Mouse (Mus musculus) embryonic fibroblast, embryonic 13.5 days (primary cell): ENCODE measurements at regions not wholly inside any gene's neighbourhood (a gene's known extent, or its start where the extent isn't known, plus 50 kb on each side); places are given as distances from the start of the nearest gene placed in this dataset.

Experiments used
- CTCF ChIP-seq: IDR thresholded peaks from 2 replicates; pipeline ENCODE4 v1.5.1; 2011; ENCODE audit warnings: mild to moderate bottlenecking, control low read depth, low read length, moderate library complexity, borderline replicate concordance; ENCODE audit not compliant: insufficient read depth
- POLR2A ChIP-seq: IDR thresholded peaks from 2 replicates; pipeline ENCODE4 v1.6.1; 2011; ENCODE audit warnings: low read depth, mild to moderate bottlenecking, control low read depth, low read length, moderate library complexity

- TF ChIP-seq CTCF (no peak), POLR2A (no peak)
Measured at GRCm38 (mm10) chr15:63190086-63190485, 654.9 kb downstream of the Gsdmc2 start.
